Mouse (Mus musculus): ENCODE measurements at regions not wholly inside any gene's neighbourhood (a gene's known extent, or its start where the extent isn't known, plus 50 kb on each side); places are given as distances from the start of the nearest gene placed in this dataset.

GRCm38 (mm10) chr10:109607121-109607520 lies 596.3 kb upstream of the Syt1 start:
- H3K4me1 ChIP-seq (ENCODE audit: control insufficient read depth, insufficient read depth, low read length), result no peaks in the 10 kb centered on the region
- WGBS, result 85% methylated on average over 5 of the region's 5 CpGs
- no peaks in the 10 kb centered on the region for H3K27me3 ChIP-seq (ENCODE audit: control insufficient read depth, insufficient read depth, low read length)
- TF ChIP-seq POLR2A (IDR thresholded peaks at IDR 0.05; ENCODE audit: borderline replicate concordance, insufficient read depth, low read length), result no peak
- TF ChIP-seq CTCF (IDR thresholded peaks at IDR 0.05; ENCODE audit: borderline replicate concordance, insufficient read depth, low read depth, low read length), result no peak
- DNase-seq, result no peak
- H3K27ac ChIP-seq (ENCODE audit: insufficient read depth, low read length), result no peak overlapping the region
- H3K4me3 ChIP-seq (replicated peaks; ENCODE audit: insufficient read depth, low read depth, low read length), result no peak overlapping the region

GRCm38 (mm10) chr10:109603241-109603640 lies 592.5 kb upstream of the Syt1 start:
- WGBS, result 78% methylated on average over 3 of the region's 3 CpGs
- no peak overlapping the region for H3K4me3 ChIP-seq (replicated peaks; ENCODE audit: insufficient read depth, low read depth, low read length)
- H3K4me1 ChIP-seq (ENCODE audit: control insufficient read depth, insufficient read depth, low read length), result no peaks in the 10 kb centered on the region
- no peak for TF ChIP-seq CTCF (IDR thresholded peaks at IDR 0.05; ENCODE audit: borderline replicate concordance, insufficient read depth, low read depth, low read length)
- no peak for TF ChIP-seq POLR2A (IDR thresholded peaks at IDR 0.05; ENCODE audit: borderline replicate concordance, insufficient read depth, low read length)
- no peak for DNase-seq
- H3K27ac ChIP-seq (ENCODE audit: insufficient read depth, low read length), result no peak overlapping the region
- H3K27me3 ChIP-seq (ENCODE audit: control insufficient read depth, insufficient read depth, low read length), result no peaks in the 10 kb centered on the region

- Histone ChIP-seq H3K27me3 (ENCODE audit: control insufficient read depth, insufficient read depth, low read length) (no peaks in the 10 kb centered on the region), H3K4me3 (replicated peaks; ENCODE audit: insufficient read depth, low read depth, low read length) (no peak overlapping the region), H3K27ac (ENCODE audit: insufficient read depth, low read length) (no peak overlapping the region), H3K4me1 (ENCODE audit: control insufficient read depth, insufficient read depth, low read length) (no peaks in the 10 kb centered on the region)
- TF ChIP-seq CTCF (IDR thresholded peaks at IDR 0.05; ENCODE audit: borderline replicate concordance, insufficient read depth, low read depth, low read length) (no peak), POLR2A (IDR thresholded peaks at IDR 0.05; ENCODE audit: borderline replicate concordance, insufficient read depth, low read length) (no peak)
- 72% methylated on average over 3 of the region's 3 CpGs for WGBS
- no peak for DNase-seq
Observed at GRCm38 (mm10) chr10:109598604-109599003, 587.8 kb upstream of the Syt1 start.

GRCm38 (mm10) chr10:109573200-109573599 lies 562.4 kb upstream of the Syt1 start:
- no peaks in the 10 kb centered on the region for H3K27me3 ChIP-seq (ENCODE audit: control insufficient read depth, insufficient read depth, low read length)
- peaks cover 6% of the 10 kb centered on the region; the same call in 1 of the 2 replicates for H3K4me1 ChIP-seq (ENCODE audit: control insufficient read depth, insufficient read depth, low read length)
- peak in 1 of 2 experiments; percentile 58 for DNase-seq
- TF ChIP-seq POLR2A (IDR thresholded peaks at IDR 0.05; ENCODE audit: borderline replicate concordance, insufficient read depth, low read length) (no peak), CTCF (IDR thresholded peaks at IDR 0.05; ENCODE audit: borderline replicate concordance, insufficient read depth, low read depth, low read length) (no peak)
- 17% methylated on average over 4 of the region's 4 CpGs for WGBS
- H3K27ac ChIP-seq (ENCODE audit: insufficient read depth, low read length), result no peak overlapping the region
- H3K4me3 ChIP-seq (replicated peaks; ENCODE audit: insufficient read depth, low read depth, low read length), result no peak overlapping the region

GRCm38 (mm10) chr10:109569798-109570197 lies 559.0 kb upstream of the Syt1 start:
- Histone ChIP-seq H3K27ac (ENCODE audit: insufficient read depth, low read length) (no peak overlapping the region), H3K4me3 (replicated peaks; ENCODE audit: insufficient read depth, low read depth, low read length) (no peak overlapping the region), H3K27me3 (ENCODE audit: control insufficient read depth, insufficient read depth, low read length) (no peaks in the 10 kb centered on the region), H3K4me1 (ENCODE audit: control insufficient read depth, insufficient read depth, low read length) (peaks cover 16% of the 10 kb centered on the region; the same call in 1 of the 2 replicates)
- no peak for TF ChIP-seq CTCF (IDR thresholded peaks at IDR 0.05; ENCODE audit: borderline replicate concordance, insufficient read depth, low read depth, low read length)
- TF ChIP-seq POLR2A (IDR thresholded peaks at IDR 0.05; ENCODE audit: borderline replicate concordance, insufficient read depth, low read length), result no peak
- WGBS, result 55% methylated on average over 2 of the region's 2 CpGs
- DNase-seq, result peak; percentile 61 to 64

- no peaks in the 10 kb centered on the region for H3K27me3 ChIP-seq (ENCODE audit: control insufficient read depth, insufficient read depth, low read length)
- peak; percentile 83 to 95 for DNase-seq
- no peak overlapping the region for H3K4me3 ChIP-seq (replicated peaks; ENCODE audit: insufficient read depth, low read depth, low read length)
- H3K27ac ChIP-seq (ENCODE audit: insufficient read depth, low read length), result no peak overlapping the region; the same call in 1 of the 2 replicates
- peaks cover 16% of the 10 kb centered on the region; the same call in 1 of the 2 replicates for H3K4me1 ChIP-seq (ENCODE audit: control insufficient read depth, insufficient read depth, low read length)
- TF ChIP-seq POLR2A (IDR thresholded peaks at IDR 0.05; ENCODE audit: borderline replicate concordance, insufficient read depth, low read length) (no peak), CTCF (IDR thresholded peaks at IDR 0.05; ENCODE audit: borderline replicate concordance, insufficient read depth, low read depth, low read length) (no peak)
- WGBS, result 4% methylated on average over 2 of the region's 2 CpGs
Observed at GRCm38 (mm10) chr10:109566675-109567074, 555.9 kb upstream of the Syt1 start.

GRCm38 (mm10) chr10:109561638-109562037 lies 550.9 kb upstream of the Syt1 start:
- TF ChIP-seq CTCF (IDR thresholded peaks at IDR 0.05; ENCODE audit: borderline replicate concordance, insufficient read depth, low read depth, low read length), result no peak
- no peak for TF ChIP-seq POLR2A (IDR thresholded peaks at IDR 0.05; ENCODE audit: borderline replicate concordance, insufficient read depth, low read length)
- no peak overlapping the region for H3K27ac ChIP-seq (ENCODE audit: insufficient read depth, low read length)
- no peak for DNase-seq
- H3K4me1 ChIP-seq (ENCODE audit: control insufficient read depth, insufficient read depth, low read length), result peaks cover 7% of the 10 kb centered on the region; the same call in 1 of the 2 replicates
- H3K4me3 ChIP-seq (replicated peaks; ENCODE audit: insufficient read depth, low read depth, low read length), result no peak overlapping the region
- 84% methylated on average over 2 of the region's 2 CpGs for WGBS
- H3K27me3 ChIP-seq (ENCODE audit: control insufficient read depth, insufficient read depth, low read length), result no peaks in the 10 kb centered on the region

GRCm38 (mm10) chr10:109561094-109561493 lies 550.3 kb upstream of the Syt1 start:
- DNase-seq, result no peak
- Histone ChIP-seq H3K4me1 (ENCODE audit: control insufficient read depth, insufficient read depth, low read length) (peaks cover 2% of the 10 kb centered on the region; the same call in 1 of the 2 replicates), H3K27me3 (ENCODE audit: control insufficient read depth, insufficient read depth, low read length) (no peaks in the 10 kb centered on the region), H3K4me3 (replicated peaks; ENCODE audit: insufficient read depth, low read depth, low read length) (no peak overlapping the region), H3K27ac (ENCODE audit: insufficient read depth, low read length) (no peak overlapping the region)
- no peak for TF ChIP-seq POLR2A (IDR thresholded peaks at IDR 0.05; ENCODE audit: borderline replicate concordance, insufficient read depth, low read length)
- TF ChIP-seq CTCF (IDR thresholded peaks at IDR 0.05; ENCODE audit: borderline replicate concordance, insufficient read depth, low read depth, low read length), result no peak
- 41% methylated on average over 1 of the region's 1 CpGs for WGBS
